Mouse (Mus musculus): ENCODE measurements around the gene Vav2. TPM values are rescaled to one million over a fixed set of nuclear protein-coding genes. Genes with fewer than 3 reads are reported as not detected.

Gene Vav2
- polyA plus RNA-seq, 1 experiment from 2014 or later, result 15.1 TPM

- no peaks in the 10 kb centered on the region for H3K9me3 ChIP-seq
- no peak overlapping the region for H3K4me3 ChIP-seq
- H3K4me2 ChIP-seq, result no peak overlapping the region
- WGBS, result 88% methylated on average over 7 of the region's 7 CpGs
- no peaks in the 10 kb centered on the region for H3K27me3 ChIP-seq
- no peak for ATAC-seq (ENCODE audit: low FRiP score)
- H3K36me3 ChIP-seq, result no peaks in the 10 kb centered on the region
- H3K4me1 ChIP-seq (replicated peaks), result no peaks in the 10 kb centered on the region
- no peak overlapping the region for H3K27ac ChIP-seq
- no peak overlapping the region for H3K9ac ChIP-seq
Measured at GRCm38 (mm10) chr2:27223012-27223421, 203.8 kb downstream of the Vav2 start.

- ATAC-seq (ENCODE audit: low FRiP score), result no peak
- Histone ChIP-seq H3K4me3 (no peak overlapping the region), H3K4me2 (no peak overlapping the region), H3K4me1 (replicated peaks) (no peaks in the 10 kb centered on the region), H3K27ac (no peak overlapping the region), H3K36me3 (no peaks in the 10 kb centered on the region), H3K27me3 (no peaks in the 10 kb centered on the region), H3K9me3 (no peaks in the 10 kb centered on the region), H3K9ac (no peak overlapping the region)
- 91% methylated on average over 8 of the region's 8 CpGs for WGBS
Measured at GRCm38 (mm10) chr2:27218569-27218968, 208.3 kb downstream of the Vav2 start.

DNA sequence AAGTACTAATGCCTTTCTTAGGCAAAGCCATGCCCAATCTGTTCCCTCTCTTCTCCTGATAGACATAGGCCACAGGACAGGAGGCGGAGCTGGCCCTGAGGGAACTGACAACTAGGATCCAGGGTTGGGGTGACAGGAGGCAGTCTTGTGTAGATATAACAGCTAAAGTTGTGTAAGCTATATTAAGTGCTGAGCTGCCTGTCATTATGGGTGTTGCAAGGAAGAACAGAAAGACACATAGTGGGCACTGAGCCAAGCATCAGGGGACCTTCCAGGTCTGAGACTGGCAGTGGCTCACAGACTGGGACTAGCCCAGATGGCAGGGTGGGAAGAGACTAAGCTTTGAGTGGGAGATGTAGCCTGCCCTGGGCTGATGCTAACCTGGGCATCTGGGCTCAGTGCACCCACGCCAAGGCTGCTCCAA lies 208.7 kb downstream of the Vav2 start:
- Histone ChIP-seq H3K9me3 (no peaks in the 10 kb centered on the region), H3K9ac (no peak overlapping the region), H3K27me3 (no peaks in the 10 kb centered on the region), H3K4me3 (no peak overlapping the region), H3K27ac (no peak overlapping the region), H3K4me1 (replicated peaks) (no peaks in the 10 kb centered on the region), H3K36me3 (no peaks in the 10 kb centered on the region), H3K4me2 (no peak overlapping the region)
- WGBS, result 86% methylated on average over 2 of the region's 2 CpGs
- no peak for ATAC-seq (ENCODE audit: low FRiP score)

GRCm38 (mm10) chr2:27215537-27215936 lies 211.3 kb downstream of the Vav2 start:
- peaks cover 6% of the 10 kb centered on the region; the same call in 1 of the 2 replicates for H3K4me1 ChIP-seq (replicated peaks)
- H3K4me2 ChIP-seq, result no peak overlapping the region
- no peak overlapping the region for H3K9ac ChIP-seq
- WGBS, result 88% methylated on average over 2 of the region's 2 CpGs
- no peak overlapping the region for H3K27ac ChIP-seq
- H3K9me3 ChIP-seq, result no peaks in the 10 kb centered on the region
- H3K27me3 ChIP-seq, result no peaks in the 10 kb centered on the region
- no peaks in the 10 kb centered on the region for H3K36me3 ChIP-seq
- H3K4me3 ChIP-seq, result no peak overlapping the region
- no peak for ATAC-seq (ENCODE audit: low FRiP score)

Small RNA genes lying within 50 kb of the gene (microRNA-seq; reads per million reads assigned to microRNA genes)
- gene Gm24049 (not detected), gene Mir7578 (not detected)

Other genes with a start within 250 kb of the Vav2 start
- gene Sardh, start 178.7 kb downstream of the Vav2 start, polyA plus RNA-seq (2015; fragmentation: Nextera tagmentation; extraction: Ambion mirVana), result 4.8 and 6.6 TPM in 2 replicates
- 35.5 and 35.8 TPM in 2 replicates for gene Brd3os, start 15.3 kb upstream of the Vav2 start, polyA plus RNA-seq (2015; fragmentation: Nextera tagmentation; extraction: Ambion mirVana)
- gene Brd3, start 80.6 kb upstream of the Vav2 start, polyA plus RNA-seq (2015; fragmentation: Nextera tagmentation; extraction: Ambion mirVana), result 130 and 133 TPM in 2 replicates
- gene Wdr5, start 88.1 kb upstream of the Vav2 start, polyA plus RNA-seq (2015; fragmentation: Nextera tagmentation; extraction: Ambion mirVana), result 40.7 and 42.3 TPM in 2 replicates
- 4.6 and 4.7 TPM in 2 replicates for gene Rxra, start 249.4 kb upstream of the Vav2 start, polyA plus RNA-seq (2015; fragmentation: Nextera tagmentation; extraction: Ambion mirVana)

Measured in hindbrain, embryonic 13.5 days (tissue).